Mouse (Mus musculus) mature B cell (primary cell): ENCODE measurements at regions not wholly inside any gene's neighbourhood (a gene's known extent, or its start where the extent isn't known, plus 50 kb on each side); places are given as distances from the start of the nearest gene placed in this dataset.
"Not testable (repeated sequence)": the region's sequence is repeated elsewhere in the genome, so short reads cannot be mapped to it uniquely, and the experiment has no call there.

Source experiments
- in situ Hi-C: fragments of 300-500 bp; cut with MboI; formaldehyde crosslinking; loops from 2 replicates; pipeline ENCODE4 v1.14.3; 2019

GRCm38 (mm10) chr15:32749971-32750370, 505.4 kb downstream of the Sema5a start:
- in situ Hi-C loops: loop anchor here (25.0 kb wide), 1 partner anchor 1138 kb away; the partner anchor contains the start of genes Cct5 and Fam173b

GRCm38 (mm10) chr15:32751991-32752390, 507.4 kb downstream of the Sema5a start:
- in situ Hi-C loops: loop anchor here (25.0 kb wide), 1 partner anchor 1140 kb away; the partner anchor contains the start of genes Cct5 and Fam173b

- in situ Hi-C loops: loop anchor here (25.0 kb wide), 1 partner anchor 1148 kb away; the partner anchor contains the start of genes Cct5 and Fam173b
Measured at GRCm38 (mm10) chr15:32760141-32760540, 515.5 kb downstream of the Sema5a start.

- in situ Hi-C loops: loop anchor here (25.0 kb wide), 1 partner anchor 1154 kb away; the partner anchor contains the start of genes Cct5 and Fam173b
Measured at GRCm38 (mm10) chr15:32766011-32766701, 521.5 kb downstream of the Sema5a start.

- in situ Hi-C loops: loop anchor here (25.0 kb wide), 1 partner anchor 1155 kb away; the partner anchor contains the start of genes Cct5 and Fam173b
Measured at GRCm38 (mm10) chr15:32766746-32767471, 522.3 kb downstream of the Sema5a start.

GRCm38 (mm10) chr15:32778226-32778598, 533.6 kb downstream of the Sema5a start:
- in situ Hi-C loops: not testable (repeated sequence)

GRCm38 (mm10) chr15:32778599-32779273, 534.1 kb downstream of the Sema5a start:
- in situ Hi-C loops: not testable (repeated sequence)

GRCm38 (mm10) chr15:32779274-32779615, 534.6 kb downstream of the Sema5a start:
- in situ Hi-C loops: not testable (repeated sequence)

GRCm38 (mm10) chr15:32781609-32782008, 537.0 kb downstream of the Sema5a start:
- in situ Hi-C loops: not testable (repeated sequence)

GRCm38 (mm10) chr15:32799222-32799621, 554.6 kb downstream of the Sema5a start:
- in situ Hi-C loops: no loop called here

GRCm38 (mm10) chr15:32810849-32811632, 566.4 kb downstream of the Sema5a start:
- in situ Hi-C loops: no loop called here

GRCm38 (mm10) chr15:32839966-32840365, 595.4 kb downstream of the Sema5a start:
- in situ Hi-C loops: no loop called here
